Mouse (Mus musculus) hindbrain, embryonic 13.5 days (tissue): Measurements from ENCODE around the gene Inhba. TPM values are rescaled to one million over a fixed set of nuclear protein-coding genes. Genes with fewer than 3 reads are reported as not detected.

ENCODE experiments used
- ATAC-seq: fragments of 200-750 bp; cut with Nextera tagmentation; 2 replicates; pipeline ENCODE4 v1.8.0; 2017; ENCODE audit warnings: moderate TSS enrichment; ENCODE audit not compliant: low FRiP score
- H3K27ac ChIP-seq: fragments of 300-500 bp; sonication (generic); 2 replicates; pipeline ENCODE4 v1.5.1; 2015; ENCODE audit warnings: inconsistent platforms, mild to moderate bottlenecking, moderate library complexity
- H3K27me3 ChIP-seq: fragments of 300-500 bp; sonication (generic); 2 replicates; pipeline ENCODE4 v1.6.1; 2015; ENCODE audit warnings: mild to moderate bottlenecking, inconsistent platforms
- H3K36me3 ChIP-seq: fragments of 300-500 bp; sonication (generic); 2 replicates; pipeline ENCODE4 v1.6.1; 2015; ENCODE audit warnings: mild to moderate bottlenecking, inconsistent platforms
- H3K4me1 ChIP-seq: fragments of 300-500 bp; sonication (generic); replicated peaks from 2 replicates; pipeline ENCODE4 v1.6.1; 2015; ENCODE audit warnings: inconsistent platforms
- H3K4me2 ChIP-seq: fragments of 300-500 bp; sonication (generic); 2 replicates; pipeline ENCODE4 v1.6.1; 2015; ENCODE audit warnings: inconsistent platforms, mild to moderate bottlenecking, moderate library complexity
- H3K4me3 ChIP-seq: fragments of 300-500 bp; sonication (generic); 2 replicates; pipeline ENCODE4 v1.5.1; 2015; ENCODE audit warnings: mild to moderate bottlenecking, inconsistent platforms
- H3K9ac ChIP-seq: fragments of 300-500 bp; sonication (generic); 2 replicates; pipeline ENCODE4 v1.6.1; 2015; ENCODE audit warnings: mild to moderate bottlenecking, inconsistent platforms
- H3K9me3 ChIP-seq: fragments of 300-500 bp; sonication (generic); 2 replicates; pipeline ENCODE4 v1.6.1; 2016; ENCODE audit warnings: inconsistent platforms
- WGBS: fragments of 180-500 bp; shearing (Covaris S2); methylation state at CpG from one replicate; pipeline ENCODE4 v1.1.7; 2015; 5-methylcytosine and 5-hydroxymethylcytosine counted together
- polyA plus RNA-seq: library from polyadenylated mRNA; unstranded; fragments of >200 nt; fragmentation: Nextera tagmentation; extraction: Ambion mirVana; gene quantifications from 2 replicates; pipeline ENCODE4 v1.2.1, GENCODE M21; 2015

Gene Inhba
- polyA plus RNA-seq, 1 experiment from 2014 or later = 0.56 TPM

DNA sequence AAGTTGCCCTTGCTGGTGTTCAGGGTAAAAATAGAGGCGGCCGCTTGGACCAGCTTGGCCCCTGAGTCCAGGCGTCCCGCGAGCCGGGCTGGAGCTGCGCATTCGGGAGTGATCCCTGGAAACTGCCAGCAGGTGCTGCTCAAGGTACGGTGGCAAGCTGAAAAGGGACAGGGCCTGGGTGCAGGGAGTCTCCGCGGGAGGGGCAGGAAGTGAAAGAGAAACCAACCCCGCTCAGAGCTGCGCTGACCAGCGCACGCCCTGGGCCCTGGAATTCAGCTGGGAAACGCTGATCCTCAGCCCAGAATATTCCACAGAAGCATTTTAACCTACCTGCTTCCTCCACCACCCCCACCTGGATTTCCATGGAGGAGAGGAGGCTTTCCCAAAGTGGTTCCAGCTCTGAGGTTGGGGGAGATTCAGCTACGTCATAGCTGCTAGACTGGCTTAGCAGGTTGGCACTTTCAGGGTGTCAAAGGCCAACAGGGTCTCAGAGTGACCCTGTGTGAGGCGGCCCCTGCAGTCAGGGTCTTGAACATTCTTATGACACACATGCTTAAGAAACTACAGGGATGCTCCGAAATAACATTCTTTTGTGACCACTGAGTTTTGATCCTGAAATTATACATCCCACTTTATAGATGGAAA is 714 bp downstream of the Inhba start:
- H3K27me3 ChIP-seq = peaks cover 44% of the 10 kb centered on the region
- peaks cover 17% of the 10 kb centered on the region for H3K4me1 ChIP-seq
- no peaks in the 10 kb centered on the region for H3K9me3 ChIP-seq
- peak overlapping the region; percentile 88 for H3K4me2 ChIP-seq
- peak overlapping the region; percentile 52 for H3K4me3 ChIP-seq
- H3K36me3 ChIP-seq = no peaks in the 10 kb centered on the region
- H3K27ac ChIP-seq = no peak overlapping the region
- ATAC-seq = peak; percentile 93
- H3K9ac ChIP-seq = peak overlapping the region; percentile 70
- WGBS = 6% methylated on average over 19 of the region's 19 CpGs

DNA sequence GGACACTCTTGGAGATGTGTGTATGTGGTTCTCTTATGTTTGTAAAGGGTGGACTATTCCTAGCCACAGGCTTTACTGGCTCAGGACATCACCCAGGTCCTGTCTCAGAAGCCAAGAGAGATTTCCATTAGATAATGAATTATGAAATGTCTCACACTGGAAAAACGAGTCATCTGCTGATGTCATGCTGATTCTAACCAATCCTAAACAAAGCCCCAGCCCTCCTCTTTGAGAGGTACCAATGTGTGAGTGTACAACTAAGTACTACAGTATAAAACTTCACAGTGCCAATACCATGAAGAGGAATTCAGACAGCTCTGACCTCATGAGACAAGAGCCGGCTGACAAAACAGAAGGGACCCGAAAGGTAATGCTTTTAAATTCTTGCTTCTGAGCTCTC is 2.5 kb downstream of the Inhba start:
- Histone ChIP-seq H3K9me3 (no peaks in the 10 kb centered on the region), H3K4me1 (peaks cover 24% of the 10 kb centered on the region), H3K4me3 (no peak overlapping the region), H3K27ac (no peak overlapping the region), H3K27me3 (peaks cover 61% of the 10 kb centered on the region), H3K9ac (no peak overlapping the region), H3K36me3 (no peaks in the 10 kb centered on the region), H3K4me2 (no peak overlapping the region)
- ATAC-seq = no peak
- 65% methylated on average over 3 of the region's 3 CpGs for WGBS

DNA sequence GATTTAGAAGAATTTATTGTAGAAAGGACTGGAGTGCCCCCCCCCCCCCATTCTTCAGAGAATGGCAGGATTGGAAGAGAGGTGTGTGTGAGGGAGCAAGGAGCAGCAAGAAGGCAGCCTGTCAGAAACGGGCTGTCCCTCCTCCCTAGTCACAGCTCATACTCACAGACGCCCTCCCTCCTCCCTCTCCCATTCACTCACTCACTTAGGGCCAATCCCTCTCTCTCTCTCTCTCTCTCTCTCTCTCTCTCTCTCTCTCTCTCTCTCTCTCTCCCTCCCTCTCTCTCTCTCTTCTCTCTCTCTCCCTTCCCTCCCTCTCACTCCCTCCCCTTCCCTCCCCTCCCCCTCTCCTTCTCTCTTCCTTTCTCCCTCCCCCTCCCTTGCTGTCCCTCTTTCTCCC is 4.9 kb downstream of the Inhba start:
- Histone ChIP-seq H3K4me3 (no peak overlapping the region), H3K4me1 (peaks cover 21% of the 10 kb centered on the region), H3K4me2 (no peak overlapping the region), H3K27me3 (peaks cover 47% of the 10 kb centered on the region), H3K9ac (no peak overlapping the region), H3K27ac (no peak overlapping the region), H3K9me3 (no peaks in the 10 kb centered on the region), H3K36me3 (no peaks in the 10 kb centered on the region)
- 14% methylated on average over 1 of the region's 2 CpGs for WGBS
- no peak for ATAC-seq

DNA sequence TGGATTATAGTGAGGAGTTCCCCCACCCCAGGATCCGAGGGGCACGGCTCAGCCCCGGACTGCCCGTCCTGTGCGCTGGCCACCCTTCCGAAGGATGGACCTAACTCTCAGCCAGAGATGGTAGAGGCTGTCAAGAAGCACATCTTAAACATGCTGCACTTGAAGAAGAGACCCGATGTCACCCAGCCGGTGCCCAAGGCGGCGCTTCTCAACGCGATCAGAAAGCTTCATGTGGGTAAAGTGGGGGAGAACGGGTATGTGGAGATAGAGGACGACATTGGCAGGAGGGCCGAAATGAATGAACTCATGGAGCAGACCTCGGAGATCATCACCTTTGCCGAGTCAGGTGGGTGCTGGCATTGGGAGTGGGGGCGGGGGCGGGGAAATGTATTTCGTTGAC is 5.7 kb downstream of the Inhba start:
- Histone ChIP-seq H3K4me1 (peaks cover 14% of the 10 kb centered on the region), H3K4me3 (peak overlapping the region; percentile 30), H3K27me3 (peaks cover 46% of the 10 kb centered on the region), H3K36me3 (no peaks in the 10 kb centered on the region), H3K9ac (peak overlapping the region; percentile 40), H3K9me3 (no peaks in the 10 kb centered on the region), H3K4me2 (peak overlapping the region; percentile 60), H3K27ac (no peak overlapping the region)
- 0% methylated on average over 20 of the region's 20 CpGs for WGBS
- ATAC-seq = 0 out of 2 replicates have a peak, but pooled peaks have one; percentile 37

DNA sequence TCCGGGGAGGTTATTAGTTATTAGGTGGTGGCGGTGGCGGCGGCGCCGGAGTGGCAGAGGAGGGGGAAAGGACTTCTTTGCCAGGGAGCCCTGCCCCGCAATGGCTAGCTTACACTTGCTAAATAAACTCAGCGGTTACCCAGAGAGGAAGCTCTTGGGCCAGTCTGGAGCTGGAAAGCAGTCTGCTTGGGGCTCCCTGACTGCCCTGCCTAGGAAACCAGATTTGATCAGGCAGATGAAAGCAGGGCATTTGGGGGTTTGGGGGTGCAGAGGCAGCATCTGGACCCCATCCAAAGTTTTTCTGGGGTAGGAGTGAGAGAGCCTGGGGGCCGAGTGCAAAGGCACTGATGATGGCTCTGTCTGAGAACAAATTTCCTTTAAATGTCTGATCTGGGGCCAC is 6.1 kb downstream of the Inhba start:
- Histone ChIP-seq H3K27ac (no peak overlapping the region), H3K4me1 (peaks cover 11% of the 10 kb centered on the region), H3K4me2 (peak overlapping the region; percentile 60), H3K9me3 (no peaks in the 10 kb centered on the region), H3K36me3 (no peaks in the 10 kb centered on the region), H3K4me3 (peak overlapping the region; percentile 30), H3K27me3 (peaks cover 42% of the 10 kb centered on the region), H3K9ac (peak overlapping the region; percentile 40; the same call in 1 of the 2 replicates)
- WGBS = 4% methylated on average over 9 of the region's 9 CpGs
- no peak for ATAC-seq

DNA sequence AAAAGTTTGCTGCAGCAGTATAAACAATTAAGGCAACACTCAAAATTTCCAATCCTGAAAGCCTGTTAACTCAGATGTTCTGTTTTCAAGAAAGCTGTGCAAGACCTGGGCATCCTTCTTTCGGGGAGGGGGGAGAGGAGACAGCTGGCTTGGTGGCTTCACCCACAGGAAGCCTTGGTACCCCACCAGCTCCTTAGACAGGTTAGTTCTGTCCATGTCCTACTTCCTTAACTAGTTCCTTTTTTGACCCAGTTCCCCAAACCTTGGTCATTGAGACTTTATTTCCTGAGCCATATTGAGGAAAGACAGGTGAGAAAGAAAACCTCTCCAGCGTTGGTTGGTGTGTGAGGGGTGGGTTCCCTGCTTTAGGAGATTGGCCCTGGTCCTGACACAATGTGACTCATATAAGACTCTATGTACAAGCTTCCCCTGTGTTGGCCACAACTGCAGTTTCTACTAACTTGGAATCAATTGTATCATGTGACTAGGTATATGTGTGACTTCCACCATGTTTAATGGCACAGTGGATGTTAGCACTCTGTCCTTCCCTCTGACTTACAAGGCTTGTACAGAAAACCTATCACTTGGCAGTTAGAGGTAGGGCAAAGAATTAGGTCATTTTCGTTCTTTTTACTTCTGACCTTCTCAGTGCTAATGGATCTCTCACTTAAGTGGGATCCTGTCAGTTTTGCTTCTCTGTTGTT is 7.3 kb downstream of the Inhba start:
- H3K4me1 ChIP-seq = peaks cover 17% of the 10 kb centered on the region
- WGBS = 75% methylated on average over 3 of the region's 3 CpGs
- H3K27me3 ChIP-seq = peaks cover 36% of the 10 kb centered on the region
- H3K9me3 ChIP-seq = no peaks in the 10 kb centered on the region
- no peak overlapping the region for H3K4me3 ChIP-seq
- no peak overlapping the region for H3K4me2 ChIP-seq
- no peak for ATAC-seq
- H3K9ac ChIP-seq = no peak overlapping the region
- H3K27ac ChIP-seq = no peak overlapping the region
- no peaks in the 10 kb centered on the region for H3K36me3 ChIP-seq

DNA sequence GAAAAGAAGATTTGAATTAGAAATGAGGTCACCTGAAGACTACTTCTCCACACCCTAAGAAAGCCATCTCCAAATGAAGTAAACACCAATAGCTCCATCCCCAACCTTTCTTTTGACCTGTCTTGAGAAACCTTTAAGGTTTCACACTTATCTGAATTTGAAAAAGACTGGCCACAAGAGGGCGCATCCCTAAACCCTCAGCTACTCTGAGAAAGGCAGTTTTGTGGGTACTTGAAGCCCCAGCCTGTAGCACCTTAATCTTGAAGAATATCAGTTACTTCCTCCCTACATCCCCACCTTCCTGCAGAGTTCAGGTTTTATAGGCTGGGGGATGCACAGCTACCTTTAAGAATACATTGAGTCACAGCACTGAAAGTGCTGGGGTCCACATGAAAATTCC is 9.0 kb downstream of the Inhba start:
- no peaks in the 10 kb centered on the region for H3K9me3 ChIP-seq
- H3K4me2 ChIP-seq = no peak overlapping the region
- WGBS = 3% methylated on average over 1 of the region's 1 CpGs
- ATAC-seq = no peak
- peaks cover 18% of the 10 kb centered on the region for H3K4me1 ChIP-seq
- no peak overlapping the region for H3K4me3 ChIP-seq
- no peak overlapping the region for H3K27ac ChIP-seq
- peaks cover 29% of the 10 kb centered on the region for H3K27me3 ChIP-seq
- no peaks in the 10 kb centered on the region for H3K36me3 ChIP-seq
- H3K9ac ChIP-seq = no peak overlapping the region

DNA sequence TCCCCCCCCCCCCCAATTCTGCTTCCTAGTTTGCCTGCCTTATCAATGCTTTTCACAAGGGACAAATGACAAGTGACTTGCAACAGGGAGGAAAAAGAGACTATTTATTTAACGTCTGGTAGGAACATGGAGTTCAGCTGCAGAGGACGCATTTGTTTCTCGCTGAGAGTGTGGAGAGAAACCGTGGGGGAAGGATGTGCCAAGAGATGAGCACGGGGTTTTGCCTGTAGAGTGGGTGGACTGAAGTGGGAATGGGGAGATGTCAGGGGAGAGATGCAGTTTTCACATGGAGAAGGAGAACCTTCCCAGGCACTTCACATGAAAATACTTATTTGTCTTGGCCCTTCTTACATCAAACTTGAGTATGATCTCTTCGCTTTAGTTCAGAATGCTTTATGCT is 9.5 kb downstream of the Inhba start:
- Histone ChIP-seq H3K27me3 (peaks cover 24% of the 10 kb centered on the region), H3K4me2 (no peak overlapping the region), H3K9ac (no peak overlapping the region), H3K4me3 (no peak overlapping the region), H3K4me1 (peaks cover 18% of the 10 kb centered on the region), H3K9me3 (no peaks in the 10 kb centered on the region), H3K27ac (no peak overlapping the region), H3K36me3 (no peaks in the 10 kb centered on the region)
- WGBS = 52% methylated on average over 6 of the region's 6 CpGs
- no peak for ATAC-seq

DNA sequence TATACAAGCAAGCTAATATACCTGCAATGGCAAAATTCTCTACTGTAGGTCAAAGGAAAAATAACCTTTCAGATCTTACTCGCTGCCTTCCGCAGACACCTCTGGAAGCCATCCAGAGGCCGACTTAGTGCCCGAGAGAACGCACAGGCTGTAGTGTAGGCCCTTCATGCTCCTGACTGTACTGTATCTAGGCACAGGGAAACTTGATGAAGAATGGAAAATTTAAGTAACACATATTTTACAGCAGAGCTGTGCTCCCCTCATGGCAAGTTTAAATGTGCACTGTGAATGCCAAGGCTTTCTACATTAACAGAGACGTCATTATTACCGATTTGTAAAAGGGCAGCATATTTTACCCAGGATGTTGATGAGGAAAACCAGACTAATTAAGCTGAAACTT is 10.2 kb downstream of the Inhba start:
- 91% methylated on average over 7 of the region's 7 CpGs for WGBS
- ATAC-seq = no peak
- Histone ChIP-seq H3K9ac (no peak overlapping the region), H3K27ac (no peak overlapping the region), H3K4me1 (peaks cover 18% of the 10 kb centered on the region), H3K9me3 (no peaks in the 10 kb centered on the region), H3K4me3 (no peak overlapping the region), H3K36me3 (no peaks in the 10 kb centered on the region), H3K27me3 (peaks cover 20% of the 10 kb centered on the region), H3K4me2 (no peak overlapping the region)

DNA sequence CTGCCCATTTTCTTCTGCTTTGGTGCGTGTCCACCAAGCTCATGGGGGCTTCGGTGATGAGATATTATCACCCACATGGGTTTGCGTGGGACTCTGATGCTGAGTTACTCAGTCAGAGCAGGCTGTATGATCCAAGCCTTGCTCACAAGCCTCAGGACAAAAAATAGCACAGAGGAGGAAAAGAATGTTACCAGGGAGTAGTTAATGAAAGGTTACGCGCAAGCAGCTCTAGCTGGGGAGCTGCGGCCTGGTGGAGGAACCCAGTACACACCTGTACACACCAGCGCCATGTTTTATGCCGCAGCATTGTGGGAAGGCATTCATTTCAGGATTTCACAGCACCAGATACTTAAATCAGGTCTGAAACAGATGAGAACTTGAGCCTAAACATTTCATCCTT is 10.9 kb downstream of the Inhba start:
- H3K4me3 ChIP-seq = no peak overlapping the region
- H3K36me3 ChIP-seq = no peaks in the 10 kb centered on the region
- peaks cover 16% of the 10 kb centered on the region for H3K27me3 ChIP-seq
- no peaks in the 10 kb centered on the region for H3K9me3 ChIP-seq
- H3K27ac ChIP-seq = no peak overlapping the region
- no peak for ATAC-seq
- no peak overlapping the region for H3K9ac ChIP-seq
- peaks cover 12% of the 10 kb centered on the region for H3K4me1 ChIP-seq
- no peak overlapping the region for H3K4me2 ChIP-seq
- 90% methylated on average over 8 of the region's 8 CpGs for WGBS

DNA sequence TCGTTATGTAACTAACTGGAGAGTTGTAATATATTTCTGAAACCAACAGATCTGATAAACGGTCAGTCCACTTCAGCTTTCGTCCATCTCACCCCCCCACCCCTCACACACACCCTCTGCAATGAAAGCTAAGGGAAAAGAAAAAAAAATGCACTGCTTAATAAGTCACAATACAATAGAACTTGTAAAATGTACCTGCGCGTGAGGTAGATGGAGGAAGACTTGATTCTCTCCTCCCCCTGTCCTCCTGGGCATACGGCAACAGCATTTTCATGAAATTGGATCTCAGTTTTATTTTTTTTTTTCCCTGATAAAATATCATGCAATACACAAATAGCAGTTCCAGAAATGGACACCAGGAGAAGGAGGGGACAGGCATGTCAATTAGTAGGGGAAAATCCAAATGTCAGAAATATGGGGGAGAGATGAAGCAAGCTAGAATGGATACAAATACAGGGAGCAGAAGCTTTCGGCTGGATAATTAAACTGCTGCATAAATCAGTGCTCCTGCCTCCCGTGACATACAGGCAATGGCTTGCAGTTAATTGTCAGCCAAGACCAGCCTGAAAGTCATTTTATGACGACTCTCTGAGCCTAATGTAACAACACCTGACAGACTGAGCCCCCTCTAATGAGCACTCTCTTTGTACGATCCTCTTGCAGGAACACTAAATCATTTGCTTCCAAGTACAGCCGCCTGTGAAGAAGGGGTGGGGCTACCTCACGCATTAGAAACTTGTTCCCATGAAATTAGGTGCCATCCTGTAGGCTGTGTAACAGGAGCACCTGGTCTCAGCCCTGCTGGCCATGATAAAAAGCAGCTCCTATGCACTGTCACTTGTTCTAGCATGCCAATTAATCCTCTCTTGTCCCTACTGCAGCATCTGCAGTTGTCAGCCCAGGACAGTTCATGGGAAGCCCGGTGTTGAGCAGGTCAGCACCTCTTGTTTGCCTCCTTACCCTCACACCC is 11.7 kb downstream of the Inhba start:
- Histone ChIP-seq H3K36me3 (no peaks in the 10 kb centered on the region), H3K27ac (no peak overlapping the region), H3K4me3 (peak overlapping the region; percentile 16; the same call in 1 of the 2 replicates), H3K4me2 (peak overlapping the region; percentile 39), H3K9ac (peak overlapping the region; percentile 31; the same call in 1 of the 2 replicates), H3K9me3 (no peaks in the 10 kb centered on the region), H3K4me1 (peaks cover 7% of the 10 kb centered on the region; the same call in 1 of the 2 replicates), H3K27me3 (peaks cover 8% of the 10 kb centered on the region)
- WGBS = 57% methylated on average over 13 of the region's 13 CpGs
- ATAC-seq = peak; percentile 88

DNA sequence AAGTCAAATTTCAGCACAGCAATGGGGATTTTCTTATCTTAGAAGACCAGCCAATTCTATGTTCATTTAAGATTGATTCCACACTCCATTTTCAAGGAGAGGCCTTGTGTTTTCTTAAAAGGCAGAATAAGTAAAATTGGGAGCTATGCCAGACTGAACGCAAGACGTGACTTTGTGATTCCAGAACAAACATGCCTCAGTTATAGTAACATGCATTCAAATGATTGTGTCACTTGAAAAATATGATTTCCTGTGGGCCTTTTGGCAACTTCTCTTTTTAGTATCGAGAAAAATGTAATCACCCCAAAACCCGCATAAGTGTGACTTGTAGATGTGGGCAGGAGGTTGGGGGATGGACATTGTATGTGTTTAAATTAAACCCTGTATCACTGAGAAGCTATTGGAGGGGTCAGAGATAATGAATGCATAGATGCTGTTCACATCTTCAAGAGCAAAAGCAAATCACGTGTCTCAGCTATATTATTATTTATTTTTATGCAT is 19.0 kb downstream of the Inhba start:
- ATAC-seq = no peak
- Histone ChIP-seq H3K27me3 (no peaks in the 10 kb centered on the region), H3K4me2 (no peak overlapping the region), H3K27ac (no peak overlapping the region), H3K36me3 (no peaks in the 10 kb centered on the region), H3K9ac (no peak overlapping the region), H3K4me3 (no peak overlapping the region), H3K4me1 (no peaks in the 10 kb centered on the region), H3K9me3 (no peaks in the 10 kb centered on the region)
- WGBS = 83% methylated on average over 5 of the region's 5 CpGs
